Mouse (Mus musculus) myocyte (in vitro differentiated cells): ENCODE measurements at regions not wholly inside any gene's neighbourhood (a gene's known extent, or its start where the extent isn't known, plus 50 kb on each side); places are given as distances from the start of the nearest gene placed in this dataset.

Source experiments
- CEBPB ChIP-seq: IDR thresholded peaks from 2 replicates; pipeline ENCODE4 v1.6.1; 2011; ENCODE audit warnings: mild to moderate bottlenecking, moderate library complexity; ENCODE audit not compliant: poor library complexity, insufficient read depth, severe bottlenecking
- MYOG ChIP-seq, 3 experiments: IDR thresholded peaks; one replicate each; pipeline ENCODE4 v1.6.1; 2011; ENCODE audit warnings: control low read depth in 2 of 3, low read depth in 2 of 3, mild to moderate bottlenecking in 2 of 3; ENCODE audit not compliant: insufficient read length in 2 of 3, control insufficient read depth in 1 of 3, insufficient read depth in 1 of 3
- POLR2A ChIP-seq: IDR thresholded peaks from one replicate; pipeline ENCODE4 v1.6.1; 2011; ENCODE audit warnings: low read depth, mild to moderate bottlenecking, control low read depth, moderate library complexity; ENCODE audit not compliant: insufficient read length

DNA sequence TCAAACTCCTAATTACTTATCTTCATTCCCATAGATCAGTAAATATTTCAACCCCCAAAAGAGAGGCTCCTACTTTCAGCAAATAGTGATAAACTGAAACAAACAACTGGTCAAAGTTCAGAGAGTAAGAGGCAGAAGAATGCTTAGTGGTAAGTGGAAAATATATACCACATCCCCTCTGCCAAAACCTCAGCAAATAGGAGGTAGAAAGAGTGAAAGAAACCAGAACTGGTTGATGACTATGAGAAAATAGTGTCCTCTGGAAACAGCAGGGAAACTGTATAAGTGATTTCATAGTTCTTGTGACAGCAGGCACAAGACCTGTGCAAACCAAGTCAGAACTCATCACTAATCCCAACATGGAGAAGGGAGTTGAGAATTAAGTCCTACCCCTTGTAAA lies 980.8 kb upstream of the Cited2 start:
- no peak for TF ChIP-seq CEBPB
- TF ChIP-seq POLR2A, result no peak
- no peak for TF ChIP-seq MYOG (IDR thresholded peaks at IDR 0.05; ENCODE audit: control insufficient read depth in 1 of 3, insufficient read depth in 1 of 3, insufficient read length in 2 of 3, low read depth in 2 of 3)
